Mouse (Mus musculus): ENCODE measurements at regions not wholly inside any gene's neighbourhood (a gene's known extent, or its start where the extent isn't known, plus 50 kb on each side); places are given as distances from the start of the nearest gene placed in this dataset.

DNA sequence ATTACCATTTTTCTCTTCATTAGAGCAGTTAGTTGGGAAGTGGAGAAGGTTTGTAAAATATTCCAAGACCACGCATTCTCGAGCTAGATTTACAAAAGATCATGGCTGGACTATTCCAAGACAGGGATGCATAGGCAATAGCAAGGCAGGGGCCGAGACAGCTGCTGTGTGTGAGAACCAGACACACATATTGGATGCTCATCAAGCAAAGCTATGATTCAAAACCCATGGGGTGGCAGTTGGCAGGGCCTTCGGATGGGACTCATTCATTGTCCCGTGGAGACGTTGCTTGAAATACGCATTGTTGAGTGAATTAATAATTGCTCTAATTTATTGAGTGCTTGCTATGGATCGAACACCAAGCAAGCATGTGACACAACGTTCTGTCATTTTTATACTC, 239.6 kb downstream of the Epha4 start:
- TF ChIP-seq FOSL1 (IDR thresholded peaks at IDR 0.05; ENCODE audit: insufficient read depth, low read length, poor library complexity, severe bottlenecking): no peak
- no peak for TF ChIP-seq CTCF (IDR thresholded peaks at IDR 0.05; ENCODE audit: control insufficient read depth, insufficient read depth, insufficient read length)
- no peak for TF ChIP-seq MYOG (IDR thresholded peaks at IDR 0.05; ENCODE audit: control insufficient read depth, extremely low read depth, insufficient read length)
- no peak for TF ChIP-seq CEBPB (IDR thresholded peaks at IDR 0.05; ENCODE audit: low read depth)
- no peak for TF ChIP-seq MYOD1 (IDR thresholded peaks at IDR 0.05; ENCODE audit: control insufficient read depth, insufficient read length, low read depth)
- TF ChIP-seq USF1 (IDR thresholded peaks at IDR 0.05; ENCODE audit: low read depth): no peak
- no peak for TF ChIP-seq MAX (IDR thresholded peaks at IDR 0.05)
- Histone ChIP-seq H3K27me3 (ENCODE audit: control insufficient read depth, insufficient read depth, insufficient read length) (peaks cover 4% of the 10 kb centered on the region), H3K79me2 (ENCODE audit: control insufficient read depth, insufficient read depth) (no peaks in the 10 kb centered on the region), H3K36me3 (ENCODE audit: control insufficient read depth, insufficient read depth) (no peaks in the 10 kb centered on the region), H3K79me3 (ENCODE audit: low read depth) (no peaks in the 10 kb centered on the region), H3K4me3 (ENCODE audit: insufficient read depth, poor library complexity, severe bottlenecking) (no peak overlapping the region), H3ac (ENCODE audit: control insufficient read depth, insufficient read length, low read depth) (no peak overlapping the region)

DNA sequence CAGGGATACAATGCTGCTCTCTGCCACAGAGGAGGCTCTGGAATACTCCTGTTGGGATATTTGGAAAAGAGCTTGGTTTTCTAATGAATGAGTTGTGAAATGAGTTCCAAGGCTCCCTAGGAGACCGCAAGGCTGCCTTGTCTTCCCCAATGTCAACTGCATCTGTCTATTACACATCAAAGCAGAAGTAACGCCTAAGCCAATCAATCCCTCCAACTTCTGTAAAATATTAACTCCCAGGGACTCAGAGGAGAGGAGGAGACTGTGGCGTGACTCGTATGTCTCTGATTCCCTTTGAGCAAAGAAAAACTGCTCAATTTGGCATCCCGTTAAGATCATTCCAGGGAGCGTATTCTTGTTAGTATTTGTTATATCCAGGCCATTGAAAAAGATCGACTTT, 235.3 kb downstream of the Epha4 start:
- Histone ChIP-seq H3K79me2 (ENCODE audit: control insufficient read depth, insufficient read depth) (no peaks in the 10 kb centered on the region), H3K36me3 (ENCODE audit: control insufficient read depth, insufficient read depth) (no peaks in the 10 kb centered on the region), H3K27me3 (ENCODE audit: control insufficient read depth, insufficient read depth, insufficient read length) (peaks cover 4% of the 10 kb centered on the region), H3ac (ENCODE audit: control insufficient read depth, insufficient read length, low read depth) (no peak overlapping the region), H3K79me3 (ENCODE audit: low read depth) (no peaks in the 10 kb centered on the region), H3K4me3 (ENCODE audit: insufficient read depth, poor library complexity, severe bottlenecking) (no peak overlapping the region)
- no peak for TF ChIP-seq MAX (IDR thresholded peaks at IDR 0.05)
- no peak for TF ChIP-seq MYOG (IDR thresholded peaks at IDR 0.05; ENCODE audit: control insufficient read depth, extremely low read depth, insufficient read length)

DNA sequence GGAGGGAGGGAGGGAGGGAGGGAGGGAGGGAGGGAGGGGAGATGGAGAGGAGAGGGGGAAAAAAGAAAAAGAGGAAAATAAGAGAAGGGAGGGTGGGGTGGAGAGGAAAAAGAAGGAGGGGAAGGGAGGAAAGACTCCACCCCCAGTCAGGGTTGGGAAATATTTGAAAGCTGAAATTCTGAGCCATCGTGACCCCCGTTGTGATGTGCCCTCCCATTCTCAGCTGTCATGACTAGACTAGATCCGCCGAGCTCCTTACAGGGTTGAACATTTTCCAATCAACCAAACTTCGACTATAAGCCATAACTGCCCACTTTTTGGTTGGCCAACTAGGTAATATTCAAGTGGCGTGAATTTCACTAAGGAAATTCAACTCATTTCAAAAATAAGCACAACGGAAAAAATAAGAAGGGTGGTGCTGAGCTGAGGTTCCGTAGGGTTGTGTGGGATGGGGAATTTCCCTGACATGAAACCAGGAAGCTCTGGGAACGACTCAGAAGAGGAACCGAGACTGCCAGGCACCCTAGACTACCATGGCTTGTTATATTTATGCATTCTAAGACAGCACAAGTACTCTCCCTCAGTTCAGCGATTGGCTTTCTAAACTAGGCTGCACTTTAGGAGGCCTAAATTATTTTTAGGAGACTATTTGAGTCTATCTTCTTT, 234.4 kb downstream of the Epha4 start:
- H3K4me3 ChIP-seq (ENCODE audit: insufficient read depth, poor library complexity, severe bottlenecking): no peak overlapping the region
- no peak overlapping the region for H3ac ChIP-seq (ENCODE audit: control insufficient read depth, insufficient read length, low read depth)
- H3K36me3 ChIP-seq (ENCODE audit: control insufficient read depth, insufficient read depth): no peaks in the 10 kb centered on the region
- TF ChIP-seq USF1 (IDR thresholded peaks at IDR 0.05; ENCODE audit: low read depth) (no peak), MAX (IDR thresholded peaks at IDR 0.05) (no peak), MYOD1 (IDR thresholded peaks at IDR 0.05; ENCODE audit: control insufficient read depth, insufficient read length, low read depth) (no peak), MYOG (IDR thresholded peaks at IDR 0.05; ENCODE audit: control insufficient read depth, extremely low read depth, insufficient read length) (no peak), CEBPB (IDR thresholded peaks at IDR 0.05; ENCODE audit: low read depth) (no peak), CTCF (IDR thresholded peaks at IDR 0.05; ENCODE audit: control insufficient read depth, insufficient read depth, insufficient read length) (no peak), FOSL1 (IDR thresholded peaks at IDR 0.05; ENCODE audit: insufficient read depth, low read length, poor library complexity, severe bottlenecking) (no peak)
- no peaks in the 10 kb centered on the region for H3K79me3 ChIP-seq (ENCODE audit: low read depth)
- peaks cover 4% of the 10 kb centered on the region for H3K27me3 ChIP-seq (ENCODE audit: control insufficient read depth, insufficient read depth, insufficient read length)
- no peaks in the 10 kb centered on the region for H3K79me2 ChIP-seq (ENCODE audit: control insufficient read depth, insufficient read depth)

DNA sequence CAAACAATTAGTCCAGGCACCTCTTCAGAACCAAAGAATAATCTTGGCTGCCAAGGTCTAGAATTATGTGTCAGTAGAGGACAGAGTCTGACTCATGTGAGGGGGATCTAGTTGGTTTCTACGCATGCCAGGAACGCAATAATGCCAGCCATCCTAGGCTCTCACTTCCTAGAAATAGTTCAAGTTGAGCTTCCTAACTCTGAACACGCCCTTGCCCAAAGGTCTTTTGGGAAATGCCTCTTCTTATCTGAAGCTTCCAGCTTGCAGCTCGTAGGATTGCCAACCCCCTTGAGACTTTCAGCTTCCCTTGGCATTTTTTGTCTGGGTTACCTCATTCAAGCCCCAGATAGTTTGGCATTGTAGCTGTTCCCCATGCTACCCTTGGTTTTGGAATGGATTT, 233.1 kb downstream of the Epha4 start:
- Histone ChIP-seq H3K4me3 (ENCODE audit: insufficient read depth, poor library complexity, severe bottlenecking) (no peak overlapping the region), H3K79me3 (ENCODE audit: low read depth) (no peaks in the 10 kb centered on the region), H3ac (ENCODE audit: control insufficient read depth, insufficient read length, low read depth) (no peak overlapping the region), H3K27me3 (ENCODE audit: control insufficient read depth, insufficient read depth, insufficient read length) (peaks cover 4% of the 10 kb centered on the region), H3K36me3 (ENCODE audit: control insufficient read depth, insufficient read depth) (no peaks in the 10 kb centered on the region), H3K79me2 (ENCODE audit: control insufficient read depth, insufficient read depth) (no peaks in the 10 kb centered on the region)
- TF ChIP-seq CEBPB (IDR thresholded peaks at IDR 0.05; ENCODE audit: low read depth): no peak
- TF ChIP-seq CTCF (IDR thresholded peaks at IDR 0.05; ENCODE audit: control insufficient read depth, insufficient read depth, insufficient read length): no peak
- TF ChIP-seq MAX (IDR thresholded peaks at IDR 0.05): no peak
- no peak for TF ChIP-seq FOSL1 (IDR thresholded peaks at IDR 0.05; ENCODE audit: insufficient read depth, low read length, poor library complexity, severe bottlenecking)
- TF ChIP-seq MYOG (IDR thresholded peaks at IDR 0.05; ENCODE audit: control insufficient read depth, extremely low read depth, insufficient read length): no peak
- TF ChIP-seq USF1 (IDR thresholded peaks at IDR 0.05; ENCODE audit: low read depth): no peak
- no peak for TF ChIP-seq MYOD1 (IDR thresholded peaks at IDR 0.05; ENCODE audit: control insufficient read depth, insufficient read length, low read depth)

DNA sequence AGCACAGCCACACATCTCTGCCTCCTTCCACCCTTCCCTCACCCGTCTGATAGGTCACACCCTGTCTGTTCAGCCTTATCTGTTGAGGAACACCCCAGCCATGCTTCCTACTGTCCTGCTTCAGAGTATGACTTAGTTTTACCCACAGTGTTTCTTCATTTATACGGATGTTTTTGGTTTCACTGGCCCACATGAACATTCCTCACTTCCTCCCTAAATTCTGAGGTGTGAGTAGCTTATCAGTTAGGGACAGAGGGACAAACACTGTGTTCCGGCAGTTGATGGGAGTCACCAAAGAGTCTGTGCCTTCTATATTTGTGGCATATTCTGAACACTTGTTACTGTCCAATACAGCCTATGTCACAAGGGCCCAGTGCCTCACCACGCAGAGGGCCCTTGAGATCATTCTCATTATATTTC, 216.2 kb downstream of the Epha4 start:
- TF ChIP-seq FOSL1 (IDR thresholded peaks at IDR 0.05; ENCODE audit: insufficient read depth, low read length, poor library complexity, severe bottlenecking) (no peak), CEBPB (IDR thresholded peaks at IDR 0.05; ENCODE audit: low read depth) (no peak), MYOG (IDR thresholded peaks at IDR 0.05; ENCODE audit: control insufficient read depth, extremely low read depth, insufficient read length) (no peak), USF1 (IDR thresholded peaks at IDR 0.05; ENCODE audit: low read depth) (no peak), MAX (IDR thresholded peaks at IDR 0.05) (no peak)
- H3ac ChIP-seq (ENCODE audit: control insufficient read depth, insufficient read length, low read depth): no peak overlapping the region
- no peaks in the 10 kb centered on the region for H3K79me2 ChIP-seq (ENCODE audit: control insufficient read depth, insufficient read depth)
- no peaks in the 10 kb centered on the region for H3K36me3 ChIP-seq (ENCODE audit: control insufficient read depth, insufficient read depth)
- H3K27me3 ChIP-seq (ENCODE audit: control insufficient read depth, insufficient read depth, insufficient read length): no peaks in the 10 kb centered on the region
- H3K79me3 ChIP-seq (ENCODE audit: low read depth): no peaks in the 10 kb centered on the region
- no peak overlapping the region for H3K4me3 ChIP-seq (ENCODE audit: insufficient read depth, poor library complexity, severe bottlenecking)

DNA sequence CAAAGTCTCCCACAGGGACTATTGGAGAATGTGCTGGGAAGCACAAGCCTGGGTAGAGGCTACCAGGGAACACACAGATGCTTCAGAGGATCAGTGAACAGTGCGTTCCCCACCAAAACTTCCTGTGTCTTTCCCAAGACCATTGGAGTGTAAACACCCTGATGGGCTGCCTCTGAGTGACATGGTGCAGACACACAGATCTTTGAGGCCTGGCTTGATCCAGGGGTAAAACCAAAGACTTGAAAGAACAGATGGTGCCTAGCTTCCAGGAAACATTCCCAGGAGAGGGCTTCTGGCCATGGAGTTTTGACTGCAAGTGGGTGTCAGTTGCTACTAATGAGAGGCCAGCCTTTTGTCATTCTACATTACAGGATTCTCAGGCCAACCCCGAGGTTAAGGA, 214.1 kb downstream of the Epha4 start:
- Histone ChIP-seq H3K79me2 (ENCODE audit: control insufficient read depth, insufficient read depth) (no peaks in the 10 kb centered on the region), H3ac (ENCODE audit: control insufficient read depth, insufficient read length, low read depth) (no peak overlapping the region), H3K27me3 (ENCODE audit: control insufficient read depth, insufficient read depth, insufficient read length) (no peaks in the 10 kb centered on the region), H3K4me3 (ENCODE audit: insufficient read depth, poor library complexity, severe bottlenecking) (no peak overlapping the region), H3K79me3 (ENCODE audit: low read depth) (no peaks in the 10 kb centered on the region), H3K36me3 (ENCODE audit: control insufficient read depth, insufficient read depth) (no peaks in the 10 kb centered on the region)
- TF ChIP-seq MAX (IDR thresholded peaks at IDR 0.05) (no peak), FOSL1 (IDR thresholded peaks at IDR 0.05; ENCODE audit: insufficient read depth, low read length, poor library complexity, severe bottlenecking) (no peak), MYOD1 (IDR thresholded peaks at IDR 0.05; ENCODE audit: control insufficient read depth, insufficient read length, low read depth) (no peak)

Measured in C2C12 (cell line).